In genomic region chr19:27768444-27768843, GRCm38 (mm10) we compare ENCODE assay signal across 17 mouse cellular contexts.
A peak's percentile ranks its signal among the peaks of the same experiment; 100 is the strongest.
DNase-seq lines count a peak whose midpoint lies in the region; ATAC-seq lines count a peak whose summit lies in the region.
"Had no signal": no experiment of that assay in that cellular context is flagged by ENCODE, and none has a peak within 500 bp of the region (broad histone marks: within the 10 kb centered on the region; RNA-seq: fewer than 3 reads in every experiment).

No protein-coding gene starts in this region.

- no peak overlapping the region for H3K4me3 ChIP-seq in hindbrain, embryonic 13.5 days
- H3K4me3 ChIP-seq in hindbrain, embryonic 10.5 days = no peak overlapping the region
- H3K4me3 ChIP-seq in forebrain, embryonic 14.5 days (ENCODE audit: low read depth, low read length) = no peak overlapping the region
- H3K4me3 ChIP-seq in midbrain, embryonic 16.5 days (ENCODE audit: low read depth, low read length) = no peak overlapping the region
- H3K4me3 ChIP-seq in liver, embryonic 11.5 days (ENCODE audit: low read depth, low read length) = no peak overlapping the region
- H3K4me3 ChIP-seq: embryonic facial prominence, embryonic 10.5 days had no signal

- H3K9me3 ChIP-seq in hindbrain, embryonic 13.5 days = no peaks in the 10 kb centered on the region
- no peaks in the 10 kb centered on the region for H3K9me3 ChIP-seq in hindbrain, embryonic 10.5 days
- H3K9me3 ChIP-seq in forebrain, embryonic 14.5 days (replicated peaks; ENCODE audit: control insufficient read depth, low read length) = no peaks in the 10 kb centered on the region
- no peaks in the 10 kb centered on the region for H3K9me3 ChIP-seq in midbrain, embryonic 16.5 days (replicated peaks; ENCODE audit: control insufficient read depth, low read length, poor library complexity, severe bottlenecking)
- H3K9me3 ChIP-seq in liver, embryonic 11.5 days (ENCODE audit: control insufficient read depth, low read length) = no peaks in the 10 kb centered on the region
- H3K9me3 ChIP-seq: embryonic facial prominence, embryonic 10.5 days had no signal

- WGBS in hindbrain, embryonic 13.5 days = 68% methylated on average over 17 of the region's 17 CpGs
- WGBS in hindbrain, embryonic 10.5 days = 84% methylated on average over 17 of the region's 17 CpGs
- WGBS in forebrain, embryonic 14.5 days = 82% methylated on average over 17 of the region's 17 CpGs
- 57% methylated on average over 17 of the region's 17 CpGs for WGBS in midbrain, embryonic 16.5 days
- WGBS in liver, embryonic 11.5 days = 92% methylated on average over 17 of the region's 17 CpGs

- no peak overlapping the region for H3K9ac ChIP-seq in hindbrain, embryonic 13.5 days
- H3K9ac ChIP-seq in forebrain, embryonic 14.5 days (ENCODE audit: low read length) = no peak overlapping the region
- no peak overlapping the region for H3K9ac ChIP-seq in midbrain, embryonic 16.5 days (ENCODE audit: low read depth, low read length)
- H3K9ac ChIP-seq in liver, embryonic 11.5 days (ENCODE audit: low read depth, low read length) = no peak overlapping the region

- no peaks in the 10 kb centered on the region for H3K27me3 ChIP-seq in hindbrain, embryonic 13.5 days
- no peaks in the 10 kb centered on the region for H3K27me3 ChIP-seq in hindbrain, embryonic 10.5 days (ENCODE audit: insufficient read depth, poor library complexity, severe bottlenecking)
- no peaks in the 10 kb centered on the region for H3K27me3 ChIP-seq in forebrain, embryonic 14.5 days (replicated peaks; ENCODE audit: control insufficient read depth, insufficient read depth, low read length)
- no peaks in the 10 kb centered on the region for H3K27me3 ChIP-seq in midbrain, embryonic 16.5 days (ENCODE audit: control insufficient read depth, insufficient read depth, low read depth, low read length)
- no peaks in the 10 kb centered on the region for H3K27me3 ChIP-seq in liver, embryonic 11.5 days (replicated peaks; ENCODE audit: control insufficient read depth, insufficient read depth, low read length)
- H3K27me3 ChIP-seq: CH12.LX had no signal

- H3K27ac ChIP-seq in hindbrain, embryonic 13.5 days = peak overlapping the region; percentile 69
- H3K27ac ChIP-seq in hindbrain, embryonic 10.5 days = no peak overlapping the region
- H3K27ac ChIP-seq in forebrain, embryonic 14.5 days (ENCODE audit: low read depth, low read length) = peak overlapping the region; percentile 33; the same call in 1 of the 2 replicates
- peak overlapping the region; percentile 43; the same call in 1 of the 2 replicates for H3K27ac ChIP-seq in midbrain, embryonic 16.5 days (ENCODE audit: low read length)
- no peak overlapping the region for H3K27ac ChIP-seq in liver, embryonic 11.5 days (ENCODE audit: low read depth, low read length)
- H3K27ac ChIP-seq: embryonic facial prominence, embryonic 10.5 days; stomach, postnatal 0 days had no signal

- peak; percentile 79 for ATAC-seq in hindbrain, embryonic 13.5 days (ENCODE audit: low FRiP score)
- no peak for ATAC-seq in forebrain, embryonic 14.5 days
- peak; percentile 71 for ATAC-seq in midbrain, embryonic 16.5 days
- no peak for ATAC-seq in megakaryocyte, adult 5-6 weeks (ENCODE audit: poor library complexity, severe bottlenecking)
- no peak for ATAC-seq in liver, embryonic 11.5 days (replicated peaks; ENCODE audit: low FRiP score)
- ATAC-seq: intestine, embryonic 16.5 days had no signal

- no peak for DNase-seq in hindbrain, embryonic 10.5 days (ENCODE audit: low spot score)
- DNase-seq in brain, adult 2 months (ENCODE audit: low read depth, low spot score) = peak; percentile 67
- peak; percentile 42 for DNase-seq in forebrain, embryonic 14.5 days (ENCODE audit: low spot score)
- no peak for DNase-seq in liver, embryonic 11.5 days (ENCODE audit: low spot score)
- DNase-seq: adrenal gland, adult 8-10 months; cerebellum, adult 11 months; gastrocnemius, postnatal 25 days; kidney, postnatal 14 days; liver; spleen, adult 18-20 months had no signal

- peaks cover 37% of the 10 kb centered on the region for H3K36me3 ChIP-seq in hindbrain, embryonic 13.5 days
- peaks cover 65% of the 10 kb centered on the region for H3K36me3 ChIP-seq in hindbrain, embryonic 10.5 days
- peaks cover 31% of the 10 kb centered on the region for H3K36me3 ChIP-seq in forebrain, embryonic 14.5 days (ENCODE audit: control insufficient read depth, insufficient read depth, low read length)
- H3K36me3 ChIP-seq in midbrain, embryonic 16.5 days (ENCODE audit: control insufficient read depth, insufficient read depth, low read length) = peaks cover 3% of the 10 kb centered on the region
- no peaks in the 10 kb centered on the region for H3K36me3 ChIP-seq in liver, embryonic 11.5 days (ENCODE audit: control insufficient read depth, insufficient read depth, low read length)

- H3K4me1 ChIP-seq in hindbrain, embryonic 13.5 days (replicated peaks) = no peaks in the 10 kb centered on the region
- H3K4me1 ChIP-seq in hindbrain, embryonic 10.5 days (replicated peaks) = no peaks in the 10 kb centered on the region
- H3K4me1 ChIP-seq in forebrain, embryonic 14.5 days (ENCODE audit: control insufficient read depth, insufficient read depth, low read length) = no peaks in the 10 kb centered on the region
- H3K4me1 ChIP-seq in midbrain, embryonic 16.5 days (ENCODE audit: control insufficient read depth, insufficient read depth, low read length) = no peaks in the 10 kb centered on the region
- H3K4me1 ChIP-seq in liver, embryonic 11.5 days (replicated peaks; ENCODE audit: control insufficient read depth, insufficient read depth, low read length) = no peaks in the 10 kb centered on the region
- H3K4me1 ChIP-seq: embryonic facial prominence, embryonic 10.5 days had no signal

- 0 out of 2 replicates have a peak overlapping the region, but pooled peaks have one; percentile 17 for H3K4me2 ChIP-seq in hindbrain, embryonic 13.5 days
- H3K4me2 ChIP-seq in forebrain, embryonic 14.5 days (ENCODE audit: low read length) = no peak overlapping the region
- no peak overlapping the region for H3K4me2 ChIP-seq in midbrain, embryonic 16.5 days (ENCODE audit: low read length)
- no peak overlapping the region for H3K4me2 ChIP-seq in liver, embryonic 11.5 days

Comparison
In these comparisons a context has a peak if more than half of its experiments do, and no peak if none do; other contexts are left out.
1. H3K27ac ChIP-seq: peak in hindbrain, embryonic 13.5 days (single experiment), forebrain, embryonic 14.5 days (single experiment) and midbrain, embryonic 16.5 days (single experiment); none in hindbrain, embryonic 10.5 days (single experiment) and liver, embryonic 11.5 days (single experiment).
2. ATAC-seq: peak in hindbrain, embryonic 13.5 days (single experiment) and midbrain, embryonic 16.5 days (single experiment); none in forebrain, embryonic 14.5 days (single experiment), megakaryocyte, adult 5-6 weeks (single experiment) and liver, embryonic 11.5 days (single experiment).
3. DNase-seq: peak in brain, adult 2 months (single experiment) and forebrain, embryonic 14.5 days (single experiment); none in hindbrain, embryonic 10.5 days (single experiment) and liver, embryonic 11.5 days (single experiment).